Mouse (Mus musculus) forebrain, embryonic 16.5 days (tissue): Measurements from ENCODE around the gene Slco2b1. TPM values are rescaled to one million over a fixed set of nuclear protein-coding genes. Genes with fewer than 3 reads are reported as not detected.
"Not testable (repeated sequence)": the region's sequence is repeated elsewhere in the genome, so short reads cannot be mapped to it uniquely, and the experiment has no call there.

Experiments
- ATAC-seq: fragments of 200-750 bp; cut with Nextera tagmentation; 2 replicates; pipeline ENCODE4 v1.8.0; 2017; ENCODE audit warnings: mild to moderate bottlenecking, moderate library complexity
- H3K27ac ChIP-seq: fragments of 300-500 bp; sonication (generic); 2 replicates; pipeline ENCODE4 v1.5.1; 2014; ENCODE audit warnings: low read length, control low read depth
- H3K27me3 ChIP-seq: fragments of 300-500 bp; sonication (generic); replicated peaks from 2 replicates; pipeline ENCODE4 v1.6.1; 2014; ENCODE audit warnings: low read length; ENCODE audit not compliant: control insufficient read depth, insufficient read depth
- H3K36me3 ChIP-seq: fragments of 300-500 bp; sonication (generic); 2 replicates; pipeline ENCODE4 v1.6.1; 2014; ENCODE audit not compliant: control insufficient read depth, insufficient read depth
- H3K4me1 ChIP-seq: fragments of 300-500 bp; sonication (generic); replicated peaks from 2 replicates; pipeline ENCODE4 v1.6.1; 2014; ENCODE audit warnings: low read length; ENCODE audit not compliant: control insufficient read depth, insufficient read depth
- H3K4me2 ChIP-seq: fragments of 300-500 bp; sonication (generic); 2 replicates; pipeline ENCODE4 v1.6.1; 2014; ENCODE audit warnings: mild to moderate bottlenecking, low read length, control low read depth
- H3K4me3 ChIP-seq: fragments of 300-500 bp; sonication (generic); replicated peaks from 2 replicates; pipeline ENCODE4 v1.5.1; 2014; ENCODE audit warnings: mild to moderate bottlenecking, low read length, control low read depth
- H3K9ac ChIP-seq: fragments of 300-500 bp; sonication (generic); replicated peaks from 2 replicates; pipeline ENCODE4 v1.6.1; 2014; ENCODE audit warnings: low read depth, low read length, control low read depth
- H3K9me3 ChIP-seq: fragments of 300-500 bp; sonication (generic); 2 replicates; pipeline ENCODE4 v1.6.1; 2016; ENCODE audit warnings: low read length; ENCODE audit not compliant: control insufficient read depth
- WGBS: fragments of 180-500 bp; shearing (Covaris S2); extraction: QIAGEN DNeasy Blood & Tissue Kit; methylation state at CpG from one replicate; pipeline ENCODE4 v1.1.7; 2014; 5-methylcytosine and 5-hydroxymethylcytosine counted together
- polyA plus RNA-seq: library from polyadenylated mRNA; unstranded; fragments of >200 nt; fragmentation: Nextera tagmentation; extraction: Ambion mirVana; gene quantifications from 2 replicates; pipeline ENCODE4 v1.2.1, GENCODE M21; 2015

Gene Slco2b1
- polyA plus RNA-seq, 1 experiment from 2014 or later: 5.0 TPM

DNA sequence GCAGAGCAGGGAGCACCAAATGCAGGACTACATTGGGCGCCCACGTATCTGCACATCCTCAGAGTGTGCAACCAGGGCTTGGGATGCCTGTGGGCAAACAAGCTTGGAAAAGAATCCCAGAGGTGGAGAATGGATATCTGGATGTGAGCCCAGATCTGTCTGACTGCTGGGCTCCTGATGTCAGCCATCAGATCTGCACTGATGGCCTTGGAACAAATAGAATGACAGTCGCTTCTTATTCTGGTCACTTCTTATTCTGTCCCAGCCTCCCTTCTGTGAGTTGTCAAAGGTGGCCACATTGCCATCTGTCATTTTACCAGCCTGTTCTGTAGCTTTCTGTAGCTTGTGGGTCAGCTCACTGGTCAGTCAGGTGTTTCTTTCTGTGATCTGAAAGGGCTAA, 12.6 kb downstream of the Slco2b1 start:
- Histone ChIP-seq H3K36me3 (no peaks in the 10 kb centered on the region), H3K9ac (no peak overlapping the region), H3K9me3 (no peaks in the 10 kb centered on the region), H3K4me3 (no peak overlapping the region), H3K27ac (0 out of 2 replicates have a peak overlapping the region, but pooled peaks have one; percentile 10), H3K4me2 (no peak overlapping the region), H3K4me1 (no peaks in the 10 kb centered on the region; the same call in 1 of the 2 replicates), H3K27me3 (no peaks in the 10 kb centered on the region)
- WGBS: 87% methylated on average over 3 of the region's 3 CpGs
- no peak for ATAC-seq

GRCm38 (mm10) chr7:99695471-99696057, 15.6 kb downstream of the Slco2b1 start:
- no peaks in the 10 kb centered on the region for H3K9me3 ChIP-seq
- no peak overlapping the region for H3K4me3 ChIP-seq
- H3K9ac ChIP-seq: no peak overlapping the region
- H3K4me2 ChIP-seq: no peak overlapping the region
- 87% methylated on average over 8 of the region's 8 CpGs for WGBS
- no peaks in the 10 kb centered on the region; the same call in 1 of the 2 replicates for H3K4me1 ChIP-seq
- H3K36me3 ChIP-seq: no peaks in the 10 kb centered on the region
- ATAC-seq: no peak
- H3K27ac ChIP-seq: no peak overlapping the region
- no peaks in the 10 kb centered on the region for H3K27me3 ChIP-seq

DNA sequence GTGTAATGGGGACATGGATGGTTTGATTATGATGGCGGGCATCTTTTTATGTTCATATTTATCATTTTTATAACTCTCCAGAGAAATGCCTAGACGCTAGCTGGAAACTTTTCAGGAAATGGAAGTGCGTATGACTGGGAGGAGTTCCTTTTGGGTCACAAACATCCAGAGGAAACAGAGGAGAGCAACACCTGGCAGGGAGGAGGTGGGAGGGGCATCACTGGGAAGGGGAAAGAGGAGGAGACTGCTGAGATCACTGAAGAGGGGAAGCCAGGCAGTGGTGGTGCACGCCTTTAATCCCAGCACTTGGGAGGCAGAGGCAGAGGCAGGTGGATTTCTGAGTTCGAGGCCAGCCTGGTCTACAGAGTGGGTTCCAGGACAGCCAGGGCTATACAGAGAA, 16.7 kb downstream of the Slco2b1 start:
- H3K9ac ChIP-seq, ATAC-seq, H3K9me3 ChIP-seq, H3K27ac ChIP-seq, H3K4me2 ChIP-seq, H3K27me3 ChIP-seq, H3K4me1 ChIP-seq, H3K4me3 ChIP-seq, H3K36me3 ChIP-seq: not testable (repeated sequence)
- 79% methylated on average over 5 of the region's 5 CpGs for WGBS

- WGBS: 91% methylated on average over 3 of the region's 3 CpGs
- Histone ChIP-seq H3K4me1 (no peaks in the 10 kb centered on the region; the same call in 1 of the 2 replicates), H3K9me3 (no peaks in the 10 kb centered on the region), H3K27ac (no peak overlapping the region), H3K27me3 (no peaks in the 10 kb centered on the region), H3K4me2 (no peak overlapping the region), H3K4me3 (no peak overlapping the region), H3K36me3 (no peaks in the 10 kb centered on the region), H3K9ac (no peak overlapping the region)
- no peak for ATAC-seq
Observed at GRCm38 (mm10) chr7:99693976-99694375, 17.2 kb downstream of the Slco2b1 start.

- no peaks in the 10 kb centered on the region for H3K36me3 ChIP-seq
- no peak overlapping the region for H3K4me3 ChIP-seq
- H3K4me1 ChIP-seq: no peaks in the 10 kb centered on the region; the same call in 1 of the 2 replicates
- no peak for ATAC-seq
- H3K9me3 ChIP-seq: no peaks in the 10 kb centered on the region
- WGBS: 95% methylated on average over 3 of the region's 3 CpGs
- no peak overlapping the region for H3K9ac ChIP-seq
- no peak overlapping the region for H3K27ac ChIP-seq
- H3K4me2 ChIP-seq: no peak overlapping the region
- no peaks in the 10 kb centered on the region for H3K27me3 ChIP-seq
Observed at GRCm38 (mm10) chr7:99693387-99693786, 17.8 kb downstream of the Slco2b1 start.

- WGBS: 34% methylated on average over 3 of the region's 3 CpGs
Observed at GRCm38 (mm10) chr7:99692396-99692795, 18.7 kb downstream of the Slco2b1 start.

DNA sequence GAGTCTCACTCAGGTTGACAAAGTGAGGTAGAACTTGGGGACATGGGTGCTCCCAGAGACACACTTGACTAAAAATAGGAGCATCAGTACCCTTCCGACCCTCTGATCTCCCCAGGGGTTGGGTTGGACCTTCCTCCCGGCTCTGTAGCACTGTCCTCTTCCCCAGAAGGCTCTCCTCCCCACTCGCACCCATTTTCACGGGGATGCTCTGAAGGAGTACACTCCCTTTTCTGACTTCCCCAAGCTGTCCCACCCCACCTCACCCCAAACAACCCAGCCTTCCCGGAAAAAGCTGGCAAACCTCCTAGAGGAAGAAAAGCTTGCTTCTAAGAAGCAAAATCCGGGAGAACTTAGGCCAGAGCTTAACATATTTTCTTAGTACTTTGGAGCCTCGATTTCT, 20.3 kb downstream of the Slco2b1 start:
- 81% methylated on average over 7 of the region's 7 CpGs for WGBS
- Histone ChIP-seq H3K27ac (no peak overlapping the region), H3K9ac (no peak overlapping the region), H3K4me1 (no peaks in the 10 kb centered on the region), H3K4me2 (no peak overlapping the region), H3K9me3 (no peaks in the 10 kb centered on the region), H3K4me3 (no peak overlapping the region), H3K27me3 (no peaks in the 10 kb centered on the region), H3K36me3 (no peaks in the 10 kb centered on the region)
- no peak for ATAC-seq

More at GRCm38 (mm10) chr7:99692396-99692795, 18.7 kb downstream of the Slco2b1 start:
- H3K36me3 ChIP-seq: no peaks in the 10 kb centered on the region
- no peaks in the 10 kb centered on the region for H3K9me3 ChIP-seq
- no peaks in the 10 kb centered on the region for H3K27me3 ChIP-seq
- no peak for ATAC-seq
- H3K4me3 ChIP-seq: no peak overlapping the region
- no peaks in the 10 kb centered on the region for H3K4me1 ChIP-seq
- no peak overlapping the region for H3K4me2 ChIP-seq
- no peak overlapping the region for H3K27ac ChIP-seq
- no peak overlapping the region for H3K9ac ChIP-seq

- Histone ChIP-seq H3K36me3 (no peaks in the 10 kb centered on the region), H3K9ac (no peak overlapping the region), H3K27ac (no peak overlapping the region), H3K4me3 (no peak overlapping the region), H3K4me2 (no peak overlapping the region), H3K27me3 (no peaks in the 10 kb centered on the region), H3K9me3 (no peaks in the 10 kb centered on the region), H3K4me1 (no peaks in the 10 kb centered on the region)
- no peak for ATAC-seq
- WGBS: 47% methylated on average over 4 of the region's 4 CpGs
Observed at GRCm38 (mm10) chr7:99684086-99684485, 27.1 kb downstream of the Slco2b1 start.

DNA sequence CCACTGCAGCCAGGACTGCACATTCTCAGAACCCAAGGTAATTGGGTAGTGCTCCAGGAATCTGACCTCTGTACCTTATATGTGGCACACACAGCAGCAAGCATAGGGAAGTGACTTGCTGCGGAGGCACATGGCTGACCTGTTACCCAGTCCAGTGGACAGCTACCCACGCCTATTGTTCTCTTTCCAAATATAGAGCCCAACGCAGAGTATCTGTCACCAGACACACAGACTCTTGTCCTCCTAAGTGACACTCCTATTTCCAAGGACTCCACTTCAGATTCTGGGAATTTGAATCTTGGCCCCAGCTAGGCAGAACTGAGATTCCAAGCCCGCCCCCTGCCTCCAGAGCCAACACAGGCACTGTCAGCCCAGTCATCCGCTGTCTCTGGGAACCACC, 30.4 kb downstream of the Slco2b1 start:
- Histone ChIP-seq H3K4me1 (no peaks in the 10 kb centered on the region), H3K27me3 (no peaks in the 10 kb centered on the region), H3K36me3 (no peaks in the 10 kb centered on the region), H3K4me2 (no peak overlapping the region), H3K4me3 (no peak overlapping the region), H3K9ac (no peak overlapping the region), H3K9me3 (no peaks in the 10 kb centered on the region), H3K27ac (no peak overlapping the region)
- 79% methylated on average over 5 of the region's 5 CpGs for WGBS
- no peak for ATAC-seq

GRCm38 (mm10) chr7:99674890-99675289, 36.2 kb downstream of the Slco2b1 start:
- Histone ChIP-seq H3K27ac (no peak overlapping the region), H3K27me3 (no peaks in the 10 kb centered on the region), H3K4me2 (no peak overlapping the region), H3K36me3 (no peaks in the 10 kb centered on the region), H3K4me3 (no peak overlapping the region), H3K9ac (no peak overlapping the region), H3K4me1 (no peaks in the 10 kb centered on the region), H3K9me3 (no peaks in the 10 kb centered on the region)
- WGBS: 78% methylated on average over 3 of the region's 3 CpGs
- no peak for ATAC-seq
